Mouse (Mus musculus): ENCODE measurements around the gene Cnot3.

DNA sequence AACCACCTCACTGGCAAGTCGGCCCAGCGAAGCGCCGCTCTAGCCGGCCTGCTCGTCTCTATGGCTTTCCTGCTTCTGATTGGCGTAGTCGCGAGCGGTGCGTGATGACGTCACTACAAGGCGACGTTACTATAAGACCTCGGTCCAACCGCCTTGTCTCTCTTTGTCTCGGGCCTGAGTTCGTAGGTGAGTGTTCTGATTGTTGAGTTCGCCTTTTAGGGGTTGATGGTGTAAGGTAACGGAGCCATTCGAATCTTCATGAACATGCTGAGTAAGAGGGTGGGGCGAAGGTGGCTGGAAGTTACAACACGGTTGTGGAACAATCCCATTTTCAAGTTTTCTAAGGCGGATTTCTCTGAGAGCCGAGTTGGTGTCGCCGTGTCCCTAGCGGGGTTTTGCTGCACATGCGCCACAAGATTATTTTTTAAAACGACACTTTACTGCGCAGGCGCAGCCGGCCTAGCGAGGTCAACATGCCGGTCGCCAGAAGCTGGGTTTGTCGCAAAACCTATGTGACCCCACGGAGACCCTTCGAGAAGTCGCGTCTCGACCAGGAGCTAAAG is 58.9 kb downstream of the Cnot3 start, which contains the start of gene Rps9:
- TF ChIP-seq POLR2A (IDR thresholded peaks at IDR 0.05; ENCODE audit: low read depth, low read length) (peak; percentile 99), CTCF (IDR thresholded peaks at IDR 0.05; ENCODE audit: extremely low read depth, insufficient read depth, insufficient read length, insufficient replicate concordance) (no peak)
